Mouse (Mus musculus) left cerebral cortex, adult 9 months (tissue): Measurements from ENCODE around the gene Lypd3.

Source experiments
- DNase-seq, 2 experiments: peaks; one replicate each; pipeline ENCODE4 v3.0.0; 2022; ENCODE audit warnings: low spot score in 2 of 2

Lypd3 gene

DNA sequence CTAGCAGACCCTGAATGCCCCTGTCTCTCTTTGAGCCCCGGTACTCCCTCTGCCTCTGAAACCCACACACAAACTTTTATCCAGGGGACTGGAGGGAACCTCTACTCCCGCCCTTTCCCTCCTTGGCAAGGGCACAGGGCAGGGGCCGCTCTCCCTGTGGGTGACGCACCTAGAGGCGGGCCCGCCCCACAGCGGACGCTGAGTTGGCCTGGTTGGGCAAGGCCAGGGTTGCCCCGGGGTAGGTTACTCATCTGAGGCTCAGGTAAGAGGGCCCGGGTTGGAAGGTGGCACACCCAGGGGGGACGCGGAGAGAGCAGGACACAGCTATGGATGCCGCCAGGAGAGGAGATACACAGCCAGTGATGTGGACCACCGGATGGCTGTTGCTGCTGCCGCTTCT lies at the start of gene Lypd3:
Gene Lypd3 (plus strand): TSS at position 287 of the 400 bp plus-strand sequence.
- DNase-seq = no peak

DNA sequence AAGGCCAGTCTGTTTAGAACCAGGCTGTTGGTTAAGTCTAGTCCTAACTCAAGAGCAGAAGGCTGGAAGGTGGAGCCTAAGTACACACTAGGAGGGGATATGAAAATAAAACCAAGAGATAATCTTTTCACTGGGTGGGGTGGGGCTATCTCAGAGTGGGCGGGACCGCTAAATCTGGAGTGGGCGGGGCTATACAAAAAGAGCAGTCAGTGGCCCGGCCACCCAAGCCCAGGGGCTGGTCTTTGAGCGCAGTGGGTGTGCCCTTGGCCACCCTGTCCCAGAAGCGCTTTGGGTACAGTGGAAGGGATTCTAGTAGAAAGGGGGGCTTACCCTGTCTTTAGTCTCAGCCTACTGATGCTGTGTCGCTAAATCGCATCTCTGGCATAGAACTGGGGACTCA lies 49.5 kb upstream of the Lypd3 start:
- DNase-seq = no peak

DNA sequence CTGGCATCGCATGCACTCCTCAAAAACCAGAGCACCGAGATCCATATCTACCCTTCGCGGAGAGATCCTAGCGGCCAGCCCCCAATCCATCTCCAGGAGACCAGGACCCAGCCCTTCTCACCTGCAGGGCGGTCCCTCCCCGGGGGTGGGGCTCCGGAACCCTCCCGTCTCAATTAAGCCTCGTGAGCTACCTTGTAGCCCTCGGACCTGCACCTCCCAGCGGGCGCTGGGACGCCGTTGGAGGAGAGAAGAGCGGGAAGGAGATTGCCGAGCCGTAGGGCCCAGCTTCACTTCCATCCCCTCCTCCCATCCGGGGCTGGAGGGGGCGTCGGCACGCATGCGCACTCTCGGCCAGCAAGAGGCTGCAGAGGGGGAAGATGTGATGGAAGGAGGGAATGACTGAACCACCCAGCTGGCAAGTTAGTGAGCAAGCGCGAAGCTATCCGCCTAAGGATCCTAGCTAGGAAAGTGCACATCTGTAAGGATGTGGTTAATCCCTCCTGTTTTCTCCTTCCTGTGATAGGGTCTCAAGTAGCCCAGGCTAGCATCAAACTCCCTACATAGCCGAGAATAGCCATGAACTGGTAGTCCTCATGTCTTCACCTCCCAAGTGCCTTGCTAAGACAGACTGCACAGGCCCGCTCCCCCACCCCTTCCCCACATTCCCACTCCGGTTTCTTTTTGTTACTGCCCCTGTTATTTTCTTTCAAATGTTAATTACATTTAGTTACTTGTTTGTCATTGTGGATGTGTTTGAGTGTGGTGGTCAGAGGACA lies 48.8 kb upstream of the Lypd3 start, which contains the start of the genes Ethe1 and Zfp575:
Gene Ethe1 (plus strand): TSS at position 214 of the 776 bp plus-strand sequence.
Gene Zfp575 (minus strand): TSS at position 312 of the 776 bp plus-strand sequence.
- peak; percentile 69 to 79 for DNase-seq

DNA sequence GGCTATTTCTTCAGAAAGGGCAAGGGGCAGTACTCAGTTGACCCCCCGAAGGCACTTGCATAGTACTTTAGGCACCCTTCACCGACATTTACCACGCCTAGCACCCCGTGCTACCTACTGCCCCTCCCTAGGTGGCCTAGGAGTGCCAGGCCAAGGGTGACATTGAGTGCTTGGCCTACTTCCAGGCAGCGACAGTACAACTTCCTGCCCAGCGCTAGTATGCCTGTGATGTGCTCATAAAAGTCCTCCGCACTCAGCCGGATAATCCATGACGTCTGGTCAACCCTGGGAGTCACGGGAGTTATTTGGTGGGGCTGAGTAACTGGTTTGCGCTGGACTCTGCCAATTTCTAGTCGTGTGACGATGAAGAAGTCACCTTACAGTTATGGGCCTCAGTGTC lies 48.0 kb upstream of the Lypd3 start:
- no peak for DNase-seq

DNA sequence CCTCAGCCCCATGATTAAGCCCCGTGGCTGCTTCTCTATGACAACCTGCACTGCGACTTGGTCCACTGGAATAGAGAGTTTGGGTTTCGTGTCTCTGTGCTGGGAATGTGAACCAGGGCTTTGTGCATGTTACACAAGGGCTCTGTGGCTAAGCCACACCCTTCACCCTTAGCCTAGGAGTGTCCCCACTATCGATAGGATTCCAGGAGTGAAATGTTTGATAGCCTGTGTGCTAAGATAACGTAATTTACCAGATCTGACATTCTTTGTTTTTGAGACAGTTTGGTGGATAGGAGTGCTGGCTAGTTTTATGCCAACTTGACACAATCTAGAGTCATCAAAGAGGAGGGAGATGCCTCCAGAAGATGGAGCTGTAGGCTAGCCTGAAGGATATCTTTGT lies 44.6 kb upstream of the Lypd3 start:
- DNase-seq = no peak

DNA sequence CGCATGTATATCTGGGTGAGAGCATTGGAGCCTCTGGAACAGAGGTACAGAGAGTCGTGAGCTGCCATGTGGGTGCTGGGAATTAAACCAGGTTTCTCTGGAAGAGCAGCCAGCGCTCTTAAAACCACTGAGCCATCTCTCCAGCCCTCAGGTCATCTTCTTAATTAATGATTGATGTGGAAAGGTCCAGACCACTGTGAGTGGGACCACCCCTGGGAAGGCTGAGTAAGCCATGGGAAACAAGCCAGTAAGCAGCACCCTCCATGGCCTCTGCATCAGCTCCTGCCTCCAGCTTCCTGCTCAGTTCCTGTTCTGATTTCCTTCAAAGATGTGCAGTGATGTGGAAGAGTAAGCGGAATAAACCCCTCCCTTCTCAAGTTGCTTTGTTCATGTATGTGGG lies 44.2 kb upstream of the Lypd3 start:
- DNase-seq = no peak

DNA sequence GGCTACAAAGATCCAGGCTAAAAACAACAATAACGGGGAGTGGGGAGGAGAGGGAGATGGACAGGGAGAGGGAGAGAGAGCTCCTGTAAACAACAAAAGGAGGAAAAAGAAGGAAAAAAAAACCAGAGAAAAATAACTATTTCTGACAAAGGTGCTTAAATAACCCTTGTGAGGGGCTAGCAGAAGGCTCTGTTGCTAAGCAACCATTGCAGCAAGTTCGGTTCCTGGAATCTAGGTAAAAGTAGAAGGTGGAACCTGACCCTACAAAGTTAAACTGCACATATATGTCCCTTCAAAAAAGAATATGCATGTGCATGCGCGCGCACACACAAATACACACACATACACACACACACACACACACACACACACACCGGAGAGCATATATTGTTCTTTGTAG lies 43.6 kb upstream of the Lypd3 start:
- DNase-seq = no peak

DNA sequence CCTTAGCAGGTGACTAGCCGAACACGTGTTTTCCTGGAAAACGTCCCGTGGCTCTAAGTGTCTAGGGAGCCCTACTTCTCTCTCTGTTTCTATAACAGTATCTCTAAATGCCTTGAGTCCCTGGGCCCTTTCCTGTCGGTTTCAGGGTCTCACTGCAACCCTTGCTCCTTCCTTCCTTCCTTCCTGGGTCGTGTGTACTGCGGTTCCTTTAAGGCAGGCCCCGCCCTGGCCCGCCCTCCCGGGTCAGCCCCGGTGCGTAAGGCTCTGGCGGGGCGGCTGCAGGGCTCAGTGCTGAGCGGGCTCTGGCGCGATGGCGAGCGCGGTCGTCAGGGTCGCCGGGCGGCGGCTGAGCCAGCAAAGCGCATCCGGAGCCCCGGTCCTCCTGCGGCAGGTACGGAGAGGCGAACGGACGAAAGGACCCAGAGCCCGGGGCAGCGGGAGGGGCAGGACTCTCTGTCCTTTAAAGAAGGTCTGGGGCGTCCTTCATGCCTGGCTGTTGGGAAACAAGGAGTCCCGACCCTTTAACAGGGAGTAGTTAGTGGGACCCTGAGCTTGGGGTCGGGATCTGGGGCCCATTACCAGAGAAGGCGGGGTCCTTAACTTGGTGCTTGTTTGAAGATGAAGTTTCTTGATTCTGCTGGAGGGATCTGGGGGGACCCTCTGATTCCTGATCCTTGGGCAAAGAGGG lies 42.6 kb upstream of the Lypd3 start:
- DNase-seq = peak in 1 of 2 experiments; percentile 58

DNA sequence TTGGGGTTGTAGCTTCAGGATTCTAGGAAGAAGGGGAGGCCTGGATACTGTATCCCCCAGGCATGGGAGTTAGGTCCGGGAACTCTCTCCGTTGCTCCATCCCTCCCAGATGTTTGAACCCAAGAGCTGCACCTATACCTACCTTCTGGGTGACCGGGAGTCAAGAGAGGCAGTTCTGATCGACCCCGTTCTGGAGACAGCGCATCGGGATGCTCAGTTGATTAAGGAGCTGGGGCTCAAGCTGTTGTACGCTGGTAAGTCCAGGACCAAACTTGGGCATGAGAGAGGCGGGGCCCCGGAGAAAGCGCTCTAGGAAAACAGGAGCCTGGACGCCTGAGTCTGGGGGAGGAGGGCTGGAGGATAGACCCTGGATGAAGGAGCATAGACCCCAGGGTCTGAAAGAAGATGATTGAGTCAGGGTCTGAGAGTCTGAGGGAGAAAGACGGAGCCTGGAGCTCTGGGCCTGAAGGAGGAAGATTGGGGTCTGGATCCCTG lies 42.0 kb upstream of the Lypd3 start:
- DNase-seq = no peak

DNA sequence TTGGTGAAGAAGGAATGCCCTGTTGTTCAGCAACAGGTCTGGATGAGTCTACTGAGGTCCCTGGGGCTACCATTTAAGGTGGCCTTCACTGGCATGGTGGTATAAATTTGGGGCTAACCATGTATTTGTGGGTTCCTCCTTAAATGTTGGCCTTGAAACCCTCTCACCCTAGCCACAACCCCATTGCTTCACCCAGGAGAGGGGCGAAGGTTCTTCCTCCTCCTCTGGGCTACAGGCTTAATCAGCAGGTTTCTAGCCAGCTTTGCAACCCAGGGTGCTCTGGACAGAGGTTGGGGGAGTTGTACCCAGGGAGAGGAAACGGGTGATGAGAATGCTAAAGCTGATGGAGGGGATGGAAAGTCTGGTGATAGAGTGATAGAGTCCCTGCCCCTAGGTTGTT lies 40.9 kb upstream of the Lypd3 start:
- DNase-seq = no peak

DNA sequence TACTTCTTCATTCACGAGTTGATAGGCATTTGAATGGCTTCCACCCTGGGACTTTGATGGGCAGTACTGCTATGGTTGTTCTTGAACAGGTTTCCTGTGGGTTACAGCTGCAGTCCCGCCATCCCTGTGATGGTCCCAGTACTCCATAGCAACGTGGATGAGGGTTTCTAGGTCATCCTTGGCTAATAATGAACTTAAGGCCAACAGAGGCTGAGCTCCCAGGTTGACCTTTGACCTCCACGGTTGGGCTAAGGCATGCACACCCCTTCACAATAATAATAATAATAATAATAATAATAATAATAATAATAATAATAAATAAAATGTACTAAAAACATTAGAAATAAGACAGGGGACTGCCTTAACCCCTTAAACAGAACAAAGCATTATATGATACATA lies 38.2 kb upstream of the Lypd3 start:
- no peak for DNase-seq

DNA sequence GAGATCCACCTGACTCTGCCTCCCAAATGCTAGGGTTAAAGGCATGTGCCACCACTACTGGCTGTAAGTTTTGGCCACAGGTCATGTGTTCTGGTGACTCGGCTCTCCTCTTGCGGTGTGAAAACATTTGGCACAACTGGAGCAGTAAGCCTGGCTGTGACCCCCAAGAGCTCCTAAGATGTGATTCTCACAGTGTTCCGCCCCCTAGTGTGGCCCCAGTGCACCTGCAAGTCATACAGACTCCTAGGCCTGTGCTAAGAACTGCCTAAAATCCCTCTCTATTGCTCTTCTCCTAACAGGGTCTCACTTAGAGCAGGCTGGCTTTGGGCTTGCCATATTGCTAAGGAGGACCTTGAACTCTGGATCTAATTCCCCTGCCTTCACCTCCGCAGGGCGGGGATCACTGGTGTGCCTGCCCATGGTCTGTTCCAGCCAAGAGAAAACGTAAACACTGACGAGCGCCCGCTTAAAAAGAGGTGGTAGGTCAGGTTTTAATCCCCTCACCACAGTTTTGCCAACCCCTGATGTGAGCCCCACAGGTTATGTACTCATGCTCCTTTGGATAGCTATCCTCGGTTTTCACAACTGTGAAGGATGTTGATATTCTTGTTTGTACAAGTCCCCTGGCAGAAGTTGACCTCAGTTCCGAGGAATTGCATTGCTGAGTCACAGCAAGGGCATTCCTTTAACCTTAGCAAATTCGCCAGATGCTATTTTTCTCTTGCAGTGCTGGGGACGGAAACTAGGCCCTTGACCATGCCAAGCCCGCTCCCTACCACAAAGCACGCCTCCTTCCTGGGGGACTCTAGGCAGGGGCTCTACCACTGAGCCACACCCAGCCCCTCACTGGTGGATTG lies 36.9 kb upstream of the Lypd3 start:
- no peak for DNase-seq

DNA sequence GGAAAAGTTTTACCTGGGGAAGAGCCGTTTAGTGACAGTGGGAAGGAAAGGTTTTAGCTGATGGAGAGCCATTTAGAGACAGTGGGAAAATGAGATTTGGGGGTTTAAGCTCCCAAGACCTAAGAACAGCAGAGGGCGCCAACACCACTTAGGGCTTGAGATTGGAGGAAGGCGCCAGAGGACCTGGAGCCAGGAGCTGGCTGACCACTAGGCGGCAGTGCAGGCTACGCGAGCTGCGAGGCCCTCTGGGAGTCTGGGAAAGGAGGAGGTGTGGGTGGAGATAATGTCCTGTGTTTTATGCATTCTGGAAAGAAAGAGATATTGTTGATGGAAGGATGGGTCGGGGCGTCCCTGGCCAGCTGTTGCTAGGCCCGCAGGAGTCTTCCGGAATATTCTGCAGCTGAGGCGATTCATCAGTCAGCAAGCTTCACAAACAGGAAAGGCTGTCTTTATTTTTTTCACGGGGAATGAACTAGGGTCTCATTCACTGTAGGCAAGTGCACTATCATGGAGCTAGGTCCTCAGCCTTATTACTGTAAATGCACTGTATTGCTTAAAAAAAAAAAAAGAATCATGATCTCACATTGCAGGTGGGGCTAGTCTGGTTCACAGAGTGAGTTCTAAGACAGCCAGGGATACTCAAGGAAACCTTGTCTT lies 35.3 kb upstream of the Lypd3 start:
- peak; percentile 77 to 98 for DNase-seq

DNA sequence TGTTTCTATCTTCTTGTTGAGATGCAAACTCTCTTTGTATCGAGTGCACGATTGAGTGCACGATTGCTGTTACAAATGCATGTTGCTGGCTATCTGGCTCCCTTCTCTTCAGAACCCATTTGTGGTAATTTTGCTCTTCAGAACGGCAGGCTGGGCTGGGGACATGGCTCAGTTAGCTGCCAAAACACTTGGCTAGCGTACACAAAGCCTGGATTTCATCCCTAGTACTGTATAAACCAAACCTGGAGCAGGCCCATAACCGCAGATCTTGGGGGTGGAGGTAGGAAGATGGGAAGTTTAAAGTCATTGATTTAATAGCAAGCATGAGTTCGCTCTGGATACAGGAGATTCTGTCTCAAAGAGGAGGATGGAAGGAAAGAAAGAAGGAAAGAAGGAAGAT lies 30.8 kb upstream of the Lypd3 start:
- no peak for DNase-seq

DNA sequence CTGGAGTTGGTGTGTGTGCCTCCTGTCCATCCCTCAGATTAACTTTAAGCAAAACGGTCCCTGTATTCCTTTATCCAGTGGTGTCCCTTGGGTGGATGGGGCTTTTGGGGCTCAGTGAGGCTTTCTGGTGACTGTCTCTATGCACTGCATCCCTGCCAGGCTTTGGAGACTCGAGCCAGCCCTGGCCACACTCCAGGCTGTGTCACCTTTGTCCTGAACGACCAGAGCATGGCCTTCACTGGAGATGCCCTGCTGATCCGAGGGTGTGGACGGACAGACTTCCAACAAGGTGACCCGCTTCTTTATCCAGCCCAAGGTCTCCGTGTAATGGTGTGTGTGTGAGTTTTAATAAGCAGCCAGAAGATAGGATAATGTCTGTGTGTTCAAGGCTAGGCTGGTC lies 30.3 kb upstream of the Lypd3 start:
- DNase-seq = no peak

DNA sequence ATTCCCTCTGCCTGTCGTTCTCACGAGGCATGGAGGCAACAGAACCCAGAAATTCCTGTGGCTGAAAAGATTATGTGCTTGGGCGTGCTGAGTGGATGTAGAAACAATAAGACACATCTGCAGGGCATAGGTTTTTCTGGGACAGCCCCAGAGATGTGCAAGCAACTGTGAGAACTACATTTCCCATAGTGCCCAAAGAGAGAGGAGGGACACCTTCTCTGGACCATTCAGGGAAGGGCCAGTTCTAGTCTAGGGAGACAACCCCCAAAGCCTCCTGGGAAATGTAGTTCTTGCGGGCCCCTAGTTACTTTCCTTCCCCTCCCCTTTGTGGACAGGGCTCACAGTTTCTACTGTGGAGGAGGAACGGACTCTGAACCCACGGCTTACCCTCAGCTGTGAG lies 28.3 kb upstream of the Lypd3 start:
- no peak for DNase-seq

DNA sequence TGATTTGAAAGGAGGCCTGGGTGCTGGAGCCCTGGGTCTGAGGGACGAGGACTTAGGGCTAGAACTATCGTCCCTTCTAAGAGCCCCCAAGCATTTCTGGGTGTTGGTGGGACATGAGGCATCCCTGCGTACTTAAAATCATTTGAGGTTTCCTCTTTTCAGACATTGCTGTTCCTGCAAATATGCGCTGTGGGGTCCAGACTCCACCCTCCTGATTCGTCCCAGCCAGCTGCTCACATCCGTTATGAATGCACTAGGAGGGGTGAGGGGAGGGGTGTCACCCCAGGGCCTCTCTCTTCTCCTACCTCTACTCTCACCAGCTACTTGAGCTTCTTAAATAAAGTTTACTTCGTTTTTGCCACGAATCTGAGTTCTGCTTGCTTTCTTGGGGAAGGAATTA lies 27.8 kb upstream of the Lypd3 start:
- no peak for DNase-seq

DNA sequence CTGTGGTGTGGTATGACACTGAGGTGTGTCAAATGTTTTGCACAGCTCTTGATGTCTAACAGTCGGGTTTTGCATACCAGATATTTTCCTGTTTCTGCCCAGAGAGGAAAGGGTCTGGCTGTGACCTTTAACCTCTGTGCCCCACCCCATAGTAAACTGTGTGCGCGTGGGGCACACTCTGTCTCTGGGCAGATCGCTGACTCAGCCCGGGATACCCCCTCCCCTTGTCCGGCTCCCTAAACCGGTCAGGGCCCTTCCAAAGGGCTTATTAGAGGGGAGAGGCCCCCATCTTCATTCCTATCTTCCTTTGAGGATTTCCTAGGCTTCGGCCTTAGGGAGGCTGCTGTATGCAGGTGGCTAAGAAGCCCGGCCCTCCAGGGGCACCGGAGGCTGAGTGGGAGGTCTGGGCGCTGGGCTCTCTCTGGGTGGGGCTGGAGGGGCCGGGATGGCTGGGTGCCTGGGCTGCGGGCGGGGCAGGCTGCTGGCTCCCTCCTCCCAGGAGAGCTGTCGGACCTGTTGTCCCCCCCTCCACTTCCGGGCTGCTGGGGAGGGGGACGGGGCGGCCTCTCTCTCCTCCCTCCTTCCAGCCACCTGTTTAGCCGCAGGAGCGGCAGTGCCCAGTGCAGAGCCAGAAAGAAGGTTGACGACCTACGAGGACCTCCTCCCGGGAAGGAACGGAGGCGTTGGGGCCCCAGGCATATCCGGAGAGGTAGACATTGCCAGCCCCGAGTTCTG lies 26.0 kb upstream of the Lypd3 start, which contains the start of gene Phldb3:
Gene Phldb3 (plus strand): TSS at position 620 of the 735 bp plus-strand sequence.
- DNase-seq = no peak

DNA sequence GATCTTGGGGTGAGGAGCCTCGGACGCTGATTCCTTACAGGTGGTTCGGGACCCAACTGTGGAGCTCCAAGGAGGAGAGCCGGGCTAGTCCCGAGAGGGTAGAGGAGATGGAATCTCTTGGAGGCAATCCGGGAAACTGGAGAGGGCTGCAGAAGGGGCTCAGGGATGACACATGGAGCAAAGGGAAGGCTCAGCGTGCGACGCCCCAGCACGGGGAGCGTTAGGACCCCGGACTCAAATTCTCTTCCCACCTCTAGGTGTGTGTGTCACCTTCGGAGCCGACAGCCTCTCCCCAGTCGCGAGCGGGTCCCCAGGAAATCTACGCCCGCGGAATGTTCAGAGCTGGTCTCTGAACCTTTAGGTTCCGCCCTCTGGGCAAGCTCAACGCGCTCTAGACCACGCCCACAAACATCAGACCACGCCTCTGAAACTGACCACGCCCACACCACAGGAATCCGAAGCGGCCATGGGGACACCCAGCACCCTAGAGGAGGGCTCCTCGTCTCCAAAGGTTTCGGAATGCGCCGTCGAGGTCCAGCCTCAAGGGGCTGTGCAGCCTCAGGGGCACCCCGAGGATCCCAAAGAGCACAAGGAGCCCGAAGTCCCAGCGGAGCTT lies 25.4 kb upstream of the Lypd3 start:
- peak in 1 of 2 experiments; percentile 54 for DNase-seq

DNA sequence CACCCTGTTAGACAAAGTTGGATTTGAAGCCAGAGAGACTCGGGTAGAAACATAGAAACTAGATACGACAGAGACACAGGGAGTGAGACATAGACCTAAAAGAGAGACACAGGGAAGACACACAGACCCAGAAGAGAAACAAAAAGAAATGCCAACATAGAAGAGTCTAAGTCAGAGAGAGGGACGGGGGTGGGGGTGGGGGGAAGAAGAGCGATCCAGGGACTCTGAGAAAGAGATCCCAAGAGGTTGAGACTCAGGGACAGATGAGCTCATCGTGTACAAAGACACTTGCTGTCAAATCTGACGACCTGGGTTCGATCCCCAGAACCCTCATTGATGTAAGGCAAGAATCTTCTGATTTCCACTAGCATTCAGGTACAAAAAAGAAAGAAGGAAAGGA lies 24.6 kb upstream of the Lypd3 start:
- no peak for DNase-seq
